11 mouse cellular contexts compared by ENCODE assay signal in genomic region chr11:99265220-99265619, GRCm38 (mm10). TPM values are rescaled to one million over a fixed set of nuclear protein-coding genes. Genes with fewer than 3 reads are reported as not detected.
DNase-seq lines count a peak whose midpoint lies in the region; ATAC-seq and TF ChIP-seq lines count a peak whose summit lies in the region.
"Had no signal": no experiment of that assay in that cellular context is flagged by ENCODE, and none has a peak within 500 bp of the region (broad histone marks: within the 10 kb centered on the region; RNA-seq: fewer than 3 reads in every experiment).

No protein-coding gene starts in this region.

- no peak for TF ChIP-seq EP300 in heart, postnatal 0 days (IDR thresholded peaks at IDR 0.05; ENCODE audit: low read depth)
- no peak for TF ChIP-seq EP300 in lung, postnatal 0 days (IDR thresholded peaks at IDR 0.05)

- H3K27me3 ChIP-seq in cerebellum, adult 2 months (ENCODE audit: control insufficient read depth, insufficient read depth, low read length) = no peaks in the 10 kb centered on the region
- no peaks in the 10 kb centered on the region for H3K27me3 ChIP-seq in heart, postnatal 0 days (ENCODE audit: control insufficient read depth, insufficient read depth, low read length)
- H3K27me3 ChIP-seq in lung, postnatal 0 days (replicated peaks; ENCODE audit: insufficient read depth, low read length) = no peaks in the 10 kb centered on the region
- no peaks in the 10 kb centered on the region for H3K27me3 ChIP-seq in liver, embryonic 11.5 days (replicated peaks; ENCODE audit: control insufficient read depth, insufficient read depth, low read length)

- H3K4me3 ChIP-seq in cerebellum, adult 2 months (replicated peaks; ENCODE audit: insufficient read depth, low read depth, low read length) = no peak overlapping the region
- H3K4me3 ChIP-seq in heart, postnatal 0 days (ENCODE audit: low read depth, low read length) = no peak overlapping the region
- no peak overlapping the region for H3K4me3 ChIP-seq in lung, postnatal 0 days (ENCODE audit: low read depth, low read length)
- H3K4me3 ChIP-seq in liver, embryonic 11.5 days (ENCODE audit: low read depth, low read length) = no peak overlapping the region
- H3K4me3 ChIP-seq: erythroblast, embryonic 14.5 days had no signal

- H3K4me2 ChIP-seq in heart, postnatal 0 days (ENCODE audit: low read depth, low read length) = no peak overlapping the region
- no peak overlapping the region for H3K4me2 ChIP-seq in lung, postnatal 0 days (replicated peaks; ENCODE audit: low read depth, low read length)
- no peak overlapping the region for H3K4me2 ChIP-seq in liver, embryonic 11.5 days

- no peak overlapping the region for H3K9ac ChIP-seq in heart, postnatal 0 days (replicated peaks; ENCODE audit: low read depth, low read length)
- no peak overlapping the region for H3K9ac ChIP-seq in lung, postnatal 0 days (replicated peaks; ENCODE audit: low read depth)
- no peak overlapping the region for H3K9ac ChIP-seq in liver, embryonic 11.5 days (ENCODE audit: low read depth, low read length)

- intact Hi-C loops in left cerebral cortex, postnatal 10 days (cut with DNase I) = no loop called here

- peak; percentile 4 for DNase-seq in adrenal gland, adult 8-10 months
- DNase-seq in adrenal gland, adult 18-20 months (ENCODE audit: low spot score in 2 of 2) = no peak
- DNase-seq in cerebellum, adult 2 months = peak; percentile 78 to 88
- peak; percentile 47 for DNase-seq in heart, postnatal 0 days (ENCODE audit: low spot score)
- DNase-seq in left cerebral cortex, postnatal 10 days (ENCODE audit: extremely low spot score in 1 of 2, low spot score in 2 of 2) = peak; percentile 61 to 65
- no peak for DNase-seq in lung, postnatal 0 days (ENCODE audit: low spot score)
- no peak for DNase-seq in liver, embryonic 11.5 days (ENCODE audit: low spot score)

- H3K4me1 ChIP-seq in cerebellum, adult 2 months (ENCODE audit: control insufficient read depth, insufficient read depth, low read length) = peaks cover 10% of the 10 kb centered on the region; the same call in 1 of the 2 replicates
- H3K4me1 ChIP-seq in heart, postnatal 0 days (ENCODE audit: control insufficient read depth, insufficient read depth) = no peaks in the 10 kb centered on the region
- H3K4me1 ChIP-seq in lung, postnatal 0 days (ENCODE audit: insufficient read depth, low read depth, low read length) = no peaks in the 10 kb centered on the region
- H3K4me1 ChIP-seq in liver, embryonic 11.5 days (replicated peaks; ENCODE audit: control insufficient read depth, insufficient read depth, low read length) = no peaks in the 10 kb centered on the region

- H3K36me3 ChIP-seq in heart, postnatal 0 days (replicated peaks; ENCODE audit: control insufficient read depth, insufficient read depth, low read length) = no peaks in the 10 kb centered on the region
- H3K36me3 ChIP-seq in lung, postnatal 0 days (ENCODE audit: insufficient read depth, low read length) = no peaks in the 10 kb centered on the region
- H3K36me3 ChIP-seq in liver, embryonic 11.5 days (ENCODE audit: control insufficient read depth, insufficient read depth, low read length) = no peaks in the 10 kb centered on the region

- H3K27ac ChIP-seq in cerebellum, adult 2 months (ENCODE audit: insufficient read depth, low read length) = peak overlapping the region; percentile 63; the same call in 1 of the 2 replicates
- peak overlapping the region; percentile 61; the same call in 1 of the 2 replicates for H3K27ac ChIP-seq in heart, postnatal 0 days (ENCODE audit: low read depth)
- no peak overlapping the region for H3K27ac ChIP-seq in lung, postnatal 0 days (ENCODE audit: low read length)
- no peak overlapping the region for H3K27ac ChIP-seq in liver, embryonic 11.5 days (ENCODE audit: low read depth, low read length)

- no peak; the same call in 1 of the 2 replicates for ATAC-seq in heart, postnatal 0 days (ENCODE audit: insufficient read depth, low read depth)
- no peak for ATAC-seq in erythroblast, adult 5-6 weeks (replicated peaks; ENCODE audit: low FRiP score, poor library complexity, severe bottlenecking)
- no peak for ATAC-seq in lung, postnatal 0 days
- no peak for ATAC-seq in liver, embryonic 11.5 days (replicated peaks; ENCODE audit: low FRiP score)

- WGBS in cerebellum, adult 2 months = 15% methylated on average over 9 of the region's 9 CpGs
- WGBS in heart, postnatal 0 days = 44% methylated on average over 9 of the region's 9 CpGs
- WGBS in lung, postnatal 0 days = 58% methylated on average over 9 of the region's 9 CpGs
- WGBS in liver, embryonic 11.5 days = 63% methylated on average over 9 of the region's 9 CpGs

- TF ChIP-seq CTCF in cerebellum, adult 2 months (IDR thresholded peaks at IDR 0.05; ENCODE audit: borderline replicate concordance, insufficient read depth, low read depth, low read length) = no peak
- TF ChIP-seq CTCF in heart, postnatal 0 days (IDR thresholded peaks at IDR 0.05; ENCODE audit: low read depth) = no peak
- no peak for TF ChIP-seq CTCF in lung, postnatal 0 days (IDR thresholded peaks at IDR 0.05)

- no peaks in the 10 kb centered on the region for H3K9me3 ChIP-seq in heart, postnatal 0 days (replicated peaks; ENCODE audit: control insufficient read depth, low read length)
- no peaks in the 10 kb centered on the region for H3K9me3 ChIP-seq in lung, postnatal 0 days (ENCODE audit: low read length)
- H3K9me3 ChIP-seq in liver, embryonic 11.5 days (ENCODE audit: control insufficient read depth, low read length) = no peaks in the 10 kb centered on the region

- no peak for TF ChIP-seq POLR2A in cerebellum, adult 2 months (IDR thresholded peaks at IDR 0.05; ENCODE audit: borderline replicate concordance, insufficient read depth, low read length)

RNA-seq across cellular contexts. Expression of gene Krt24, which starts 19.8 kb away (rescaled TPM):
- not detected for total RNA-seq in adrenal gland, adult 8-10 months (2022)
- not detected for total RNA-seq in adrenal gland, adult 18-20 months (2021)
- 0.44 and 0.65 TPM in 2 replicates for polyA plus RNA-seq in cerebellum, adult 2 months (2012; rRNA removed)
- total RNA-seq in heart, postnatal 0 days (2014; rRNA removed; ENCODE audit: low replicate concordance) = not detected in 2 replicates
- not detected in 2 replicates for polyA plus RNA-seq in heart, postnatal 0 days (2015; fragmentation: Nextera tagmentation; extraction: Ambion mirVana)
- not detected for total RNA-seq in left cerebral cortex, postnatal 10 days (2021)
- not detected in 2 replicates for total RNA-seq in erythroblast, adult 5-6 weeks (2015; ENCODE audit: low replicate concordance)
- not detected in 2 replicates for total RNA-seq in erythroblast, adult 5-6 weeks (2017; ENCODE audit: low replicate concordance)
- polyA plus RNA-seq in lung, postnatal 0 days (2015; fragmentation: Nextera tagmentation; extraction: Ambion mirVana) = not detected in 2 replicates
- polyA plus RNA-seq in liver, embryonic 11.5 days (2014; fragmentation: Nextera tagmentation; extraction: Ambion mirVana) = not detected in 2 replicates
- total RNA-seq: megakaryocyte-erythroid progenitor cell, adult 5-6 weeks had no signal
- polyA plus RNA-seq: erythroblast, embryonic 14.5 days; large intestine, adult 2 months had no signal

RNA-seq across cellular contexts. Expression of gene Krt222, which starts 21.3 kb away (rescaled TPM):
- 1 to 10 TPM; 1.6 to 3.5 (median 2.2) TPM for total RNA-seq in adrenal gland, adult 8-10 months (2022)
- 1 to 10 TPM; 1.3 to 1.7 TPM for total RNA-seq in adrenal gland, adult 18-20 months (2021)
- 37.8 and 39.9 TPM in 2 replicates for polyA plus RNA-seq in cerebellum, adult 2 months (2012; rRNA removed)
- 4.5 and 5.7 TPM in 2 replicates for total RNA-seq in heart, postnatal 0 days (2014; rRNA removed; ENCODE audit: low replicate concordance)
- polyA plus RNA-seq in heart, postnatal 0 days (2015; fragmentation: Nextera tagmentation; extraction: Ambion mirVana) = 6.9 and 7.9 TPM in 2 replicates
- total RNA-seq in left cerebral cortex, postnatal 10 days (2021) = 10 to 100 TPM; 31.1 to 31.2 TPM
- total RNA-seq in erythroblast, adult 5-6 weeks (2015; ENCODE audit: low replicate concordance) = not detected in 2 replicates
- total RNA-seq in erythroblast, adult 5-6 weeks (2017; ENCODE audit: low replicate concordance) = 0.28 TPM in 1 of 2 replicates, not detected in the other
- 0.40 and 0.44 TPM in 2 replicates for polyA plus RNA-seq in lung, postnatal 0 days (2015; fragmentation: Nextera tagmentation; extraction: Ambion mirVana)
- polyA plus RNA-seq in liver, embryonic 11.5 days (2014; fragmentation: Nextera tagmentation; extraction: Ambion mirVana) = 0.14 and 0.61 TPM in 2 replicates
- total RNA-seq: megakaryocyte-erythroid progenitor cell, adult 5-6 weeks had no signal

RNA-seq across cellular contexts. Expression of gene Smarce1, which starts 34.4 kb away (rescaled TPM):
- total RNA-seq in adrenal gland, adult 8-10 months (2022) = 10 to 100 TPM; 48.9 to 69.5 (median 57.2) TPM
- total RNA-seq in adrenal gland, adult 18-20 months (2021) = 10 to 100 TPM; 40.5 to 57.3 TPM
- 63.3 and 67.1 TPM in 2 replicates for polyA plus RNA-seq in cerebellum, adult 2 months (2012; rRNA removed)
- total RNA-seq in heart, postnatal 0 days (2014; rRNA removed; ENCODE audit: low replicate concordance) = 53.6 and 96.9 TPM in 2 replicates
- 115 and 126 TPM in 2 replicates for polyA plus RNA-seq in heart, postnatal 0 days (2015; fragmentation: Nextera tagmentation; extraction: Ambion mirVana)
- total RNA-seq in left cerebral cortex, postnatal 10 days (2021) = 10 to 100 TPM; 73.7 to 83.7 TPM
- 70.0 and 77.8 TPM in 2 replicates for total RNA-seq in erythroblast, adult 5-6 weeks (2015; ENCODE audit: low replicate concordance)
- total RNA-seq in erythroblast, adult 5-6 weeks (2017; ENCODE audit: low replicate concordance) = 133 and 177 TPM in 2 replicates
- 133 and 136 TPM in 2 replicates for polyA plus RNA-seq in lung, postnatal 0 days (2015; fragmentation: Nextera tagmentation; extraction: Ambion mirVana)
- polyA plus RNA-seq in liver, embryonic 11.5 days (2014; fragmentation: Nextera tagmentation; extraction: Ambion mirVana) = 145 and 150 TPM in 2 replicates

RNA-seq across cellular contexts. Expression of gene Krt25, which starts 57.5 kb away (rescaled TPM):
- total RNA-seq in adrenal gland, adult 8-10 months (2022) = not detected
- not detected for total RNA-seq in adrenal gland, adult 18-20 months (2021)
- 7.0 and 7.2 TPM in 2 replicates for polyA plus RNA-seq in cerebellum, adult 2 months (2012; rRNA removed)
- total RNA-seq in heart, postnatal 0 days (2014; rRNA removed; ENCODE audit: low replicate concordance) = not detected in 2 replicates
- 0.07 and 0.12 TPM in 2 replicates for polyA plus RNA-seq in heart, postnatal 0 days (2015; fragmentation: Nextera tagmentation; extraction: Ambion mirVana)
- not detected for total RNA-seq in left cerebral cortex, postnatal 10 days (2021)
- total RNA-seq in erythroblast, adult 5-6 weeks (2015; ENCODE audit: low replicate concordance) = not detected in 2 replicates
- not detected in 2 replicates for total RNA-seq in erythroblast, adult 5-6 weeks (2017; ENCODE audit: low replicate concordance)
- 0.11 and 0.15 TPM in 2 replicates for polyA plus RNA-seq in lung, postnatal 0 days (2015; fragmentation: Nextera tagmentation; extraction: Ambion mirVana)
- not detected in 2 replicates for polyA plus RNA-seq in liver, embryonic 11.5 days (2014; fragmentation: Nextera tagmentation; extraction: Ambion mirVana)
- total RNA-seq: megakaryocyte-erythroid progenitor cell, adult 5-6 weeks had no signal
- polyA plus RNA-seq: erythroblast, embryonic 14.5 days; large intestine, adult 2 months had no signal

Comparison
In these comparisons a context has a peak if more than half of its experiments do, and no peak if none do; other contexts are left out.
1. DNase-seq: peak in adrenal gland, adult 8-10 months (single experiment), cerebellum, adult 2 months (2 of 2), heart, postnatal 0 days (single experiment) and left cerebral cortex, postnatal 10 days (2 of 2); none in adrenal gland, adult 18-20 months (0 of 2), lung, postnatal 0 days (single experiment) and liver, embryonic 11.5 days (single experiment).
2. H3K27ac ChIP-seq: peak in cerebellum, adult 2 months (single experiment) and heart, postnatal 0 days (single experiment); none in lung, postnatal 0 days (single experiment) and liver, embryonic 11.5 days (single experiment).